Mouse (Mus musculus) myocyte (in vitro differentiated cells): ENCODE results near the gene Itpkb.

ENCODE experiments used
- POLR2A ChIP-seq: IDR thresholded peaks from one replicate; pipeline ENCODE4 v1.6.1; 2011; ENCODE audit warnings: low read depth, mild to moderate bottlenecking, control low read depth, moderate library complexity; ENCODE audit not compliant: insufficient read length
- REST ChIP-seq: IDR thresholded peaks from one replicate; pipeline ENCODE4 v1.6.1; 2011; ENCODE audit warnings: mild to moderate bottlenecking, control low read depth, moderate library complexity; ENCODE audit not compliant: insufficient read depth, insufficient read length
- USF1 ChIP-seq: IDR thresholded peaks from one replicate; pipeline ENCODE4 v1.6.1; 2011; ENCODE audit warnings: low read depth, mild to moderate bottlenecking, control low read depth, moderate library complexity

DNA sequence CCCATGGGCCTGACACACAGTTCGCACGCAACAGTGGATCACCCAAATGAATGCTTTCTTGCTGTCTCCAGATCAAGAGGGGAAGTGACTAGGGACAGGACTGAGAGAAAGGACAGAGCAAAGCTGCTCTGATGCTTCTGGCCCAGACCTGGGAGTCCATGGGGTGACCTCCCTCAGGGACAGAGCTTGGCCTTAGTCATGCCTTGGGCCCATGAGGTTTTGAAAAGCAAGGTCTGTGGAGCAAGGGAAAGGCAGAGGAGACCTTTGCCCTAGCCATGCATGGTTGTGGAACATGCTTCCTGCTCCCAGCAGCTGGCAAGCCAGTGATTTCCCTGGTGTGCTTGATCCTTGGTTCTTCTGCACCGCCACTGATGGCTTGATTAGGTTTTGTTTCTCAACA, 7.4 kb upstream of the Itpkb start:
- TF ChIP-seq POLR2A: no peak
- TF ChIP-seq USF1: no peak
- TF ChIP-seq REST: no peak
